Mouse (Mus musculus) gastrocnemius, postnatal 10 days (tissue): Measurements from ENCODE around the gene Ggact. TPM values are rescaled to one million over a fixed set of nuclear protein-coding genes. Genes with fewer than 3 reads are reported as not detected.

Source experiments
- DNase-seq: peaks from one replicate; pipeline ENCODE4 v3.0.0; 2021; ENCODE audit warnings: mixed read lengths
- total RNA-seq, 2 experiments: library from RNA; stranded (reverse); gene quantifications; 2 replicates each; pipeline ENCODE4 v1.2.3; 2021

The Ggact gene
- total RNA-seq, 2 experiments from 2014 or later: 9.3 to 10.5 TPM

GRCm38 (mm10) chr14:122900679-122901078 lies 12.9 kb downstream of the Ggact start:
- DNase-seq: peak; percentile 18

- DNase-seq: no peak
Measured at GRCm38 (mm10) chr14:122898550-122898949, 15.0 kb downstream of the Ggact start.

GRCm38 (mm10) chr14:122896106-122896505 lies 17.5 kb downstream of the Ggact start:
- no peak for DNase-seq

GRCm38 (mm10) chr14:122891470-122891968 lies 22.0 kb downstream of the Ggact start:
- DNase-seq: no peak

- no peak for DNase-seq
Measured at GRCm38 (mm10) chr14:122888480-122888872, 25.1 kb downstream of the Ggact start.

- no peak for DNase-seq
Measured at GRCm38 (mm10) chr14:122887702-122888479, 25.7 kb downstream of the Ggact start.

- DNase-seq: no peak
Measured at GRCm38 (mm10) chr14:122887278-122887677, 26.3 kb downstream of the Ggact start.

- no peak for DNase-seq
Measured at GRCm38 (mm10) chr14:122885893-122886292, 27.7 kb downstream of the Ggact start.

- DNase-seq: no peak
Measured at GRCm38 (mm10) chr14:122883821-122884584, 29.6 kb downstream of the Ggact start.

- no peak for DNase-seq
Measured at GRCm38 (mm10) chr14:122883410-122883806, 30.1 kb downstream of the Ggact start.

GRCm38 (mm10) chr14:122882795-122883409 lies 30.7 kb downstream of the Ggact start:
- no peak for DNase-seq

GRCm38 (mm10) chr14:122882201-122882639 lies 31.3 kb downstream of the Ggact start:
- DNase-seq: no peak

- DNase-seq: no peak
Measured at GRCm38 (mm10) chr14:122881699-122882098, 31.9 kb downstream of the Ggact start.

- no peak for DNase-seq
Measured at GRCm38 (mm10) chr14:122880291-122880690, 33.3 kb downstream of the Ggact start.

GRCm38 (mm10) chr14:122877787-122878186 lies 35.8 kb downstream of the Ggact start:
- DNase-seq: no peak

GRCm38 (mm10) chr14:122876723-122877122 lies 36.8 kb downstream of the Ggact start:
- no peak for DNase-seq

GRCm38 (mm10) chr14:122876163-122876562 lies 37.4 kb downstream of the Ggact start:
- peak; percentile 65 for DNase-seq

GRCm38 (mm10) chr14:122875636-122876035 lies 37.9 kb downstream of the Ggact start:
- no peak for DNase-seq

- DNase-seq: no peak
Measured at GRCm38 (mm10) chr14:122875056-122875455, 38.5 kb downstream of the Ggact start.

- no peak for DNase-seq
Measured at GRCm38 (mm10) chr14:122872612-122873011, 40.9 kb downstream of the Ggact start.

GRCm38 (mm10) chr14:122871841-122872580 lies 41.5 kb downstream of the Ggact start:
- DNase-seq: no peak

GRCm38 (mm10) chr14:122869831-122870230 lies 43.7 kb downstream of the Ggact start:
- DNase-seq: no peak
